Mouse (Mus musculus) liver, postnatal 0 days (tissue): ENCODE data around the gene Bphl.

ENCODE experiments used
- CTCF ChIP-seq: sonication (generic); IDR thresholded peaks from 2 replicates; pipeline ENCODE4 v1.5.1; 2016; ENCODE audit warnings: antibody characterized with exemption, low read depth
- EP300 ChIP-seq: IDR thresholded peaks from 2 replicates; pipeline ENCODE4 v1.6.1; 2016; ENCODE audit warnings: antibody characterized with exemption, low read depth, mild to moderate bottlenecking

DNA sequence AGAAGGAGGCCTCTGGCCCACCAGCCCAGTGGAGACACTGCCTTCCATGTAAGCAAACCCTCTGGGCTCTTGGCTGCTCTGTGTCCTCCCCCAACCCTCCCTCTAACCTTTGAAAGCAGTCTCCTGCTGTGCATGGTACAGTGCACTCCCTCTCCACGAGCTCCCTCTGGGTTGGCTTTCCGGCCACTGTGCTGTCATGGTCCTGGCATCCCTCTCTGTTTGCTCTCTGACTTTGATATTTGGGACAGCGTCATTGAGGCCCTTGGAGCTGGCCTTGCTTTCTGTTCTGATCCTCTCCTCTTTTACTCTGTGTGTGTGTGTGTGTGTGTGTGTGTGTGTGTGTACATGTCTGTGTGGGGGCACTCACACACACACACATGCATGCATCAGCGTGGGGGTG, 17.0 kb downstream of the Bphl start:
- TF ChIP-seq CTCF (no peak), EP300 (no peak)
